Mouse (Mus musculus) gastrocnemius, postnatal 36 days (tissue): ENCODE data around the gene Ero1l. TPM values are rescaled to one million over a fixed set of nuclear protein-coding genes. Genes with fewer than 3 reads are reported as not detected.

Source experiments
- DNase-seq, 2 experiments: peaks; one replicate each; pipeline ENCODE4 v3.0.0; 2022
- intact Hi-C: fragments of 180-260 bp; cut with DNase I; formaldehyde crosslinking; loops from one replicate; pipeline ENCODE4 v1.15.1; 2025
- long read RNA-seq, 2 experiments: library from polyadenylated mRNA; stranded (forward); transcript quantifications; one replicate each; pipeline ENCODE4 v2.0.0; 2021
- total RNA-seq, 2 experiments: library from RNA; stranded (reverse); gene quantifications; 2 replicates each; pipeline ENCODE4 v1.2.3; 2021

Gene Ero1l
- total RNA-seq: 1 to 10 TPM; 3.7 to 7.3 TPM
- long read RNA-seq, experiment 1, partial matches to known transcripts: 0 of 1 reads
- long read RNA-seq, experiment 1, other reads (novel, unspliced or antisense): 1 of 1 reads
- long read RNA-seq, experiment 2: 0 reads

- intact Hi-C loops: loop anchor here (10.0 kb wide), 1 partner anchor 104 kb away; the partner anchor contains the start of gene Gpr137c
- peak; percentile 56 to 79 for DNase-seq
Observed at GRCm38 (mm10) chr14:45318426-45319236, at the start of gene Ero1l. Gene Ero1l, minus strand, starts transcription at chr14:45318771.

DNA sequence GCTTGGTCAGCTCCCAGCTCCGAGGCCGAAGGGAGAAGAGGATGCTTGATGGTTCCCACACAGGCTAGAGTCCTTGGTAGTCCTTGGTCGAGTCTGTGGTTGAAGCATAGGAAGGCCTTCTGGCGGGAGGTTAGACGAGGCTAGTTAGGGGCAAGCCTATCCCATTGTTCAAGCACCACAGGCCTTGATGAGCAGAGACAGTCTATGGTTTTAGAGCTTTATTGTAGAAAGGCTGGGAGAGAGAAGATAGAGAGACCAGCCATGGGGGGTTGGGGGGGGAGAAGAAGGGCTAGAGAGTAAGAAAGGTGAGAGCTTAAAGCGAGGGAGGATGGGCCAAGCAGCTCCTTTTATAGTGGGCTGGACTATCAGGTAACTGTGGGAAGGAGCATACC lies 46.6 kb upstream of the Ero1l start:
- no peak for DNase-seq
- intact Hi-C loops: no loop called here

GRCm38 (mm10) chr14:45364211-45365195 lies 45.9 kb upstream of the Ero1l start:
- DNase-seq: peak; percentile 26 to 61
- intact Hi-C loops: no loop called here

DNA sequence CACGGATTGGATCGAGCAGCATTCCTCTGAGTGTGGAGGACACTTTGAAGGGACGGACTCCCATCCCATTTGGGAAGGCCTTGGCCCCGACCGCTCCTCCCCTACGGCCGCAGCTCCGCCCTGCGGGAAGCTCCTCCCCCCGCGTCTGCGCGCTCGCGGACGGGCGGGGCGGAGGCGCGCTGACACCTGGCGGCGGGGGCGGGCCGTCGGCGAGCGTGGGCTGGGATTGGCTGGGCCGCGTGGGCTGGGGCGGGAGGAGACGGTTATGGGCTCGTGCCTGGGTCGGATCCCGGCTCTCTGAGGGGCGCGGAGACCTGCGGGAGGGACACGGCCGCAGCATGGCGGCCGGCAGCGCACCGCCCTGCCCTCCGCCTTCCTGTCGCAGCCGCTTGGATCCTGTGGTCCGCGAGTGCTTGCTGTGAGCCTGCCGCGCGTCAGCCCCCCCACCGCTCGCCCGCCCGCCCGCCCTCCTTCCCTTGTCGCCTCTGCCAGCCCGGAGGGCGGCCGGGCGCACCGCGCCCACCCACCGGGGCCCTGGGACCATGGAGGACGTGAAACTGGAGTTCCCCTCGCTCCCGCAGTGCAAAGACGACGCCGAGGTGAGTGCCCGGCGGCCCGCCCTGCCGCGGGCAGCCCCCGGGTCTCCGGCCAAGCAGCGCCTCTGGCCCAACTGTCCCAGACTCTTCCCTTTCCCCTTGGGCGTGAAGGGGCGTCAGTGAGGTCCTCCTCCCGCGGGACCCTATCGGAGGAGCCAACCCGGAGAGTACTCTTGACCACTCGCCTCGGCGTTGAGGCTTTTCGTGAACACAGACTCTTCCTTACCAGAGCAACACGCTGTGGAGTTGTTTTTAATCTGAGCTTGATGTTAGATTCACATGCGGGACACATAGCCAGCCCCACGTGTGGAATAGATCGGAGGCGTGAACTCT lies 32.6 kb upstream of the Ero1l start, which contains the start of gene Styx:
Gene Styx, plus strand, starts transcription at position 163 of the 929 bp plus-strand sequence.
- intact Hi-C loops: loop anchor here (5.0 kb wide), 1 partner anchor 36 kb away; no protein-coding TSS in a partner anchor

DNA sequence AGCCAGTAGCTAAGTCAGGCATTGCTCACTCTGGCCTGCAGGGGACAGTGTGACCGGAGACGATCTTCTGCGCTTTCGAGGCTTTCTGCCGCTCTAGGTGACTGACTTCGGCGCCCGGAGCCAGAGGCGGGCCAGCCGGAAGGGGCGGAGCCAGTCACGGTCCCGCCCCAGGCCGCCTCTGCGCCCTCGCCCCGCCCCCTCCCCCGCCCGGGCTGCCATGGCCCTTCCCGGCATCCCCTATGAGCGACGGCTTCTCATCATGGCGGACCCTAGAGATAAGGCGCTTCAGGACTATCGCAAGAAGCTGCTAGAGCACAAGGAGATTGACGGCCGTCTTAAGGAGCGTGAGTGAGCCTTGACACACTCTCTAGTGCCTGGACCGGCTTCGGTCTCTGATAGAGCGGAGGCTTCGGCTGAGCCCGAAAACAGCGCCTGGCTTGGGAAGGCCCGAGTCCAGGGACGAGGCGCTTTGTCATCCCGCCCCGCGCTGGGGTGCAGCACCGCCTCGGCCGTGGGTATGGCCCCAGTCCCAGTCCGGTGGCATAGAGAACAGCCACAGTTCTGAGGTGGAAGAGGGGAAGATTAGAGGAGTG lies 11.1 kb upstream of the Ero1l start, which contains the start of gene Psmc6:
Gene Psmc6, plus strand, starts transcription at position 200 of the 593 bp plus-strand sequence.
- peak; percentile 85 to 86 for DNase-seq
- intact Hi-C loops: no loop called here

More for the DNA sequence above, 32.6 kb upstream of the Ero1l start, which contains the start of gene Styx:
- DNase-seq: peak; percentile 93 to 97

- DNase-seq: no peak
- intact Hi-C loops: no loop called here
Observed at GRCm38 (mm10) chr14:45329018-45329588, 10.5 kb upstream of the Ero1l start.

GRCm38 (mm10) chr14:45328072-45328713 lies 9.6 kb upstream of the Ero1l start:
- intact Hi-C loops: no loop called here
- DNase-seq: no peak

DNA sequence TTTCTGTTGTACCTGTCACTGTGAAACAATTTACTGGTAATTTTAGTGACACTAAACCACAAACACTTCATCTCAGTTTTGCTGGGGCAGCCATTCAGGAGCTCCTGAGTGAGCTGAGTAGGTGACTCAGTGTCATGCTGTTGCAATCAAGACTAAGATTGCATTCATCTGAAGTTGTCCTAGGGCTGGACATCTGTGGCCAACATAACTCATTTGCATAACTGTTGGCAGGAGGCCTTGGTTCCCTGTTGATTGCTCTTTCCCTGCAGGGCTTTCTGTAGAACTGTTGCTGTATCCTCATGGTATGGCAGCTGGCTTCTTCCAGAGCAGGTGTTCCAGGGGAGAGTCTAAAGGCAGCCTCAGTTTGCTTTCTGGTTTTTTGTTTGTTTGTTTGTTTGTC lies 6.9 kb upstream of the Ero1l start:
- intact Hi-C loops: no loop called here

DNA sequence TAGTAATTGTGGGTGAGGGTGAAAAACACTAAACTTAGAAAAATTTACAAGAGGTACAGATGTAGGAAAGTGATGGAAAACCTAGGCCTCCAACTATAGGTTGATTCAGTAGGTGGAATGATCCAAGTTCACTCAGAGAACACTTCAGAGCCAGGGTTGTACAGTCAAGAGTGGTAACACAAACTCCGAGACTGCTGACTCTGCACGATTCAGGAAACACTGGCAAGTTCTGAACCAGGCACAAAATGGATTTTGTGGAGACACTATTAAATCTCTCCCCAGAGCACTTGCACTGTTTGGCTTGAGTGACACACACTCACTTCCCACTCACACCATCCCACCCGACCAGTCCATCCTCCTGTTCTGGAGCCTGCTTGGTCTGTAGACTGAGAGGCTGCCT lies 4.7 kb upstream of the Ero1l start:
- DNase-seq: no peak
- intact Hi-C loops: no loop called here

More for the DNA sequence above, 6.9 kb upstream of the Ero1l start:
- DNase-seq: no peak

- intact Hi-C loops: no loop called here
- no peak for DNase-seq
Observed at GRCm38 (mm10) chr14:45322450-45322849, 3.9 kb upstream of the Ero1l start.

GRCm38 (mm10) chr14:45321622-45322021 lies 3.1 kb upstream of the Ero1l start:
- intact Hi-C loops: no loop called here
- DNase-seq: no peak

- DNase-seq: no peak
- intact Hi-C loops: no loop called here
Observed at GRCm38 (mm10) chr14:45321067-45321466, 2.5 kb upstream of the Ero1l start.

- DNase-seq: no peak
- intact Hi-C loops: no loop called here
Observed at GRCm38 (mm10) chr14:45320111-45320510, 1.5 kb upstream of the Ero1l start.

DNA sequence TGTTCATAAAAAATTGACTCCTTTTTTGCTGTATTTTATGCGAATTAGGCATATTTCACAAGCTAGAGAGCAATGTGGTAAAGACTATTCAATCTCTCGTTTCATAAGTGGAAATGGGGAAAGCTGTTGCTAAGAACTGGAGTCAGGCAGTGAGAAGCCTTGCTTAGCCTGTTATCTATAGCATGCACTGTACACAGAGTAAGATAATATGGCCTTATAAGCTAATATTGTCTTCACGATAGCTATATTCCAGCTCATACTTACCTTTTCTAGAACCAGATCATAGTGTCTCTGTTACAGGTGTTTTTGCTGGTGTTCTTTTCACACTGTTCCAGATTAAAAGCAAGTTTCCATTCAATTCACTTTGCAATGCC lies 653 bp upstream of the Ero1l start:
- intact Hi-C loops: loop anchor here (10.0 kb wide), 1 partner anchor 104 kb away; the partner anchor contains the start of gene Gpr137c
- DNase-seq: no peak

DNA sequence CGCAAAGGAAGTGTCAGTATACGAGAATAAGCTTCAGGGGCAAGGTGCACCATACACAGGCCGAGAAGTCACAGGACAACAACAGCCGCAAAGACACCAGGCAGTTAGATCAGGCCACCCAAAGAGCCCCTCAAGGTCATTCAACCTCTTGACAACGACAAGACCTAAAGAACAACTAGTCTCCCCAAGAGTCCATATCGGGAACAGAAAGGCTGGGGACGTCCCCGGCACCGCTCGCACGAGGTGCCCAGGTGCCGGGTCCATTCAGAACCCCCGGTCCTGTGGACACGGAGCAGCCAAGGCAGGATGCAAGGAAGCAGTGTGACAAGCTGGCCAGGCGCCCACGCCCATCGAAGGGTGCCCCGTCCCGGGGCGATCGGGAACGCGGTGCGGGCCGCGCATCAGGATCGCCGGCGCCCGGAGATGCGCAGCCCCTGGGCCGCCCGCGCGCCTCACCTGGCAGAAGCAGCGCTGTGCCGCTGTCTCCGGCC lies 605 bp downstream of the Ero1l start:
- intact Hi-C loops: loop anchor here (10.0 kb wide), 1 partner anchor 103 kb away; the partner anchor contains the start of gene Gpr137c
- DNase-seq: peak in 1 of 2 experiments; percentile 15

- no peak for DNase-seq
- intact Hi-C loops: loop anchor here (10.0 kb wide), 1 partner anchor 102 kb away; the partner anchor contains the start of gene Gpr137c
Observed at GRCm38 (mm10) chr14:45316927-45317326, 1.6 kb downstream of the Ero1l start.

- DNase-seq: no peak
- intact Hi-C loops: loop anchor here (10.0 kb wide), 1 partner anchor 95 kb away; the partner anchor contains the start of gene Gpr137c
Observed at GRCm38 (mm10) chr14:45310101-45310500, 8.5 kb downstream of the Ero1l start.

DNA sequence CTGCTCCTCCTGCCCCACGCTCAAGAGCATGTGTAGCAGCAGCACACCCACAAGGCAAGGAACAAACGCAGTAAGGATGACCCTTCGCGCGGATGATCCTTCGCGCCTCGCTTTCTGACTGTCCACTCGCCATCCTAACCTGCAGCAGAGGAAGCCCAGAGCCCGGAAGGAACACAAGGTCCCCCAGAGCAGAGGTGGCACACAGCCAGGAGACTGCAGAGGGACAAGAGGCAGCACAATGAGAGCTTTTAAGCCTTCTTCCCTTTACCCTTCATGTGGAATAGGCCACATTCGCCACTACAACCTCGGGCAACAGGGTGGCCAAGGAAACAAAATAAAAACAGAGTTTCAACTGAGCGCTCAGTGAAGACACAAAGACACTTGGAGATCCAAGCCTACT lies 8.9 kb downstream of the Ero1l start:
- intact Hi-C loops: loop anchor here (10.0 kb wide), 1 partner anchor 95 kb away; the partner anchor contains the start of gene Gpr137c
- no peak for DNase-seq
